Mouse (Mus musculus) brain, embryonic 14.5 days (tissue): ENCODE results near the gene Zfp993.
"Not testable (repeated sequence)": the region's sequence is repeated elsewhere in the genome, so short reads cannot be mapped to it uniquely, and the experiment has no call there.

Experiments used
- CTCF ChIP-seq: fragments of 200-500 bp; IDR thresholded peaks from 2 replicates; pipeline ENCODE4 v1.5.1; 2012; ENCODE audit warnings: inconsistent platforms, mild to moderate bottlenecking, moderate library complexity, borderline replicate concordance; ENCODE audit not compliant: insufficient read depth, insufficient read length; ENCODE audit errors: extremely low read depth
- POLR2A ChIP-seq: fragments of 200-500 bp; IDR thresholded peaks from 2 replicates; pipeline ENCODE4 v1.6.1; 2012; ENCODE audit warnings: mild to moderate bottlenecking, inconsistent platforms, borderline replicate concordance; ENCODE audit not compliant: poor library complexity, insufficient read depth, insufficient read length, severe bottlenecking; ENCODE audit errors: extremely low read depth

GRCm38 (mm10) chr4:146644367-146644766 is 33.6 kb downstream of the Zfp993 start:
- TF ChIP-seq CTCF, POLR2A: not testable (repeated sequence)
